Mouse (Mus musculus) kidney, postnatal 10 days (tissue): Measurements from ENCODE around the gene Opcml.

Experiments used
- DNase-seq: peaks from one replicate; pipeline ENCODE4 v3.0.0; 2021; ENCODE audit warnings: mixed read lengths

Gene Opcml

GRCm38 (mm10) chr9:28446278-28447064 is 655.9 kb downstream of the Opcml start:
- DNase-seq: no peak

- no peak for DNase-seq
Measured at GRCm38 (mm10) chr9:28452509-28452908, 661.9 kb downstream of the Opcml start.

GRCm38 (mm10) chr9:28453062-28453461 is 662.5 kb downstream of the Opcml start:
- no peak for DNase-seq

GRCm38 (mm10) chr9:28457982-28458770 is 667.6 kb downstream of the Opcml start:
- DNase-seq: no peak

- no peak for DNase-seq
Measured at GRCm38 (mm10) chr9:28463622-28464021, 673.0 kb downstream of the Opcml start.

- no peak for DNase-seq
Measured at GRCm38 (mm10) chr9:28469419-28469818, 678.8 kb downstream of the Opcml start.

- peak; percentile 19 for DNase-seq
Measured at GRCm38 (mm10) chr9:28471501-28471900, 680.9 kb downstream of the Opcml start.

- DNase-seq: no peak
Measured at GRCm38 (mm10) chr9:28474586-28474985, 684.0 kb downstream of the Opcml start.

- DNase-seq: no peak
Measured at GRCm38 (mm10) chr9:28481261-28481660, 690.7 kb downstream of the Opcml start.

GRCm38 (mm10) chr9:28488499-28488898 is 697.9 kb downstream of the Opcml start:
- no peak for DNase-seq

- no peak for DNase-seq
Measured at GRCm38 (mm10) chr9:28489828-28490227, 699.3 kb downstream of the Opcml start.

- DNase-seq: no peak
Measured at GRCm38 (mm10) chr9:28490410-28490809, 699.8 kb downstream of the Opcml start.

- DNase-seq: no peak
Measured at GRCm38 (mm10) chr9:28499841-28500794, 709.5 kb downstream of the Opcml start.

- no peak for DNase-seq
Measured at GRCm38 (mm10) chr9:28513905-28514304, 723.3 kb downstream of the Opcml start.

GRCm38 (mm10) chr9:28533191-28533590 is 742.6 kb downstream of the Opcml start:
- DNase-seq: no peak

GRCm38 (mm10) chr9:28535006-28535405 is 744.4 kb downstream of the Opcml start:
- no peak for DNase-seq

GRCm38 (mm10) chr9:28536637-28537036 is 746.1 kb downstream of the Opcml start:
- DNase-seq: peak; percentile 9

- DNase-seq: no peak
Measured at GRCm38 (mm10) chr9:28548189-28548588, 757.6 kb downstream of the Opcml start.

GRCm38 (mm10) chr9:28552387-28553182 is 762.0 kb downstream of the Opcml start:
- DNase-seq: no peak

- DNase-seq: no peak
Measured at GRCm38 (mm10) chr9:28558628-28559027, 768.1 kb downstream of the Opcml start.

- DNase-seq: no peak
Measured at GRCm38 (mm10) chr9:28561761-28562160, 771.2 kb downstream of the Opcml start.

GRCm38 (mm10) chr9:28563066-28563683 is 772.6 kb downstream of the Opcml start:
- DNase-seq: no peak
